8 mouse cellular contexts compared by ENCODE assay signal in genomic region chr16:43540108-43540507, GRCm38 (mm10).
A peak's percentile ranks its signal among the peaks of the same experiment; 100 is the strongest.
DNase-seq lines count a peak whose midpoint lies in the region; ATAC-seq and TF ChIP-seq lines count a peak whose summit lies in the region.

No protein-coding gene starts in this region.

- no peak overlapping the region for H3K4me2 ChIP-seq in kidney, postnatal 0 days (ENCODE audit: low read length)
- no peak overlapping the region; the same call in 1 of the 2 replicates for H3K4me2 ChIP-seq in lung, postnatal 0 days (replicated peaks; ENCODE audit: low read depth, low read length)

- no peaks in the 10 kb centered on the region for H3K36me3 ChIP-seq in kidney, postnatal 0 days (ENCODE audit: insufficient read depth, low read length)
- H3K36me3 ChIP-seq in E14TG2a.4 (ENCODE audit: insufficient read depth, low read length), result no peaks in the 10 kb centered on the region
- H3K36me3 ChIP-seq in lung, postnatal 0 days (ENCODE audit: insufficient read depth, low read length), result no peaks in the 10 kb centered on the region

- TF ChIP-seq EP300 in lung, postnatal 0 days (IDR thresholded peaks at IDR 0.05), result peak; percentile 46

- peak overlapping the region; percentile 33; the same call in 1 of the 2 replicates for H3K27ac ChIP-seq in kidney, postnatal 0 days
- H3K27ac ChIP-seq in lung, postnatal 0 days (ENCODE audit: low read length), result no peak overlapping the region

- H3K9ac ChIP-seq in kidney, postnatal 0 days (ENCODE audit: low read depth, low read length), result no peak overlapping the region
- H3K9ac ChIP-seq in lung, postnatal 0 days (replicated peaks; ENCODE audit: low read depth), result no peak overlapping the region

- WGBS in kidney, postnatal 0 days, result 32% methylated on average over 3 of the region's 3 CpGs
- WGBS in lung, postnatal 0 days, result 20% methylated on average over 3 of the region's 3 CpGs

- intact Hi-C loops in left cerebral cortex, postnatal 4 days (cut with DNase I), result no loop called here

- H3K27me3 ChIP-seq in kidney, postnatal 0 days (ENCODE audit: insufficient read depth, low read length), result no peaks in the 10 kb centered on the region
- no peaks in the 10 kb centered on the region for H3K27me3 ChIP-seq in E14TG2a.4 (ENCODE audit: insufficient read depth, low read length)
- H3K27me3 ChIP-seq in lung, postnatal 0 days (replicated peaks; ENCODE audit: insufficient read depth, low read length), result no peaks in the 10 kb centered on the region

- ATAC-seq in kidney, postnatal 0 days (replicated peaks; ENCODE audit: low FRiP score, low read depth), result peak; percentile 49; the same call in 1 of the 2 replicates
- peak; percentile 89 for ATAC-seq in lung, postnatal 0 days

- peak; percentile 86 for DNase-seq in kidney, postnatal 0 days (ENCODE audit: low spot score)
- DNase-seq in kidney, adult 11 months, result no peak
- DNase-seq in c-Kit-positive CD71-positive TER-119-negative erythroid progenitor cells, embryonic 14.5 days (ENCODE audit: low read depth), result peak; percentile 4
- DNase-seq in lung, postnatal 0 days (ENCODE audit: low spot score), result peak; percentile 92
- DNase-seq in gastrocnemius, postnatal 25 days, result no peak
- DNase-seq in left cerebral cortex, postnatal 4 days, result no peak
- DNase-seq in spleen, adult 12 weeks (ENCODE audit: low spot score), result no peak

- no peaks in the 10 kb centered on the region for H3K9me3 ChIP-seq in kidney, postnatal 0 days (replicated peaks; ENCODE audit: low read length)
- no peaks in the 10 kb centered on the region for H3K9me3 ChIP-seq in E14TG2a.4 (ENCODE audit: low read length)
- H3K9me3 ChIP-seq in lung, postnatal 0 days (ENCODE audit: low read length), result no peaks in the 10 kb centered on the region

- H3K4me1 ChIP-seq in kidney, postnatal 0 days (replicated peaks; ENCODE audit: insufficient read depth, low read length), result 0 out of 2 replicates have a peak, but pooled peaks cover 3% of the 10 kb centered on the region
- H3K4me1 ChIP-seq in E14TG2a.4 (replicated peaks; ENCODE audit: low read depth, low read length), result peaks cover 10% of the 10 kb centered on the region
- H3K4me1 ChIP-seq in lung, postnatal 0 days (ENCODE audit: insufficient read depth, low read depth, low read length), result no peaks in the 10 kb centered on the region; the same call in 1 of the 2 replicates

- TF ChIP-seq CTCF in kidney, postnatal 0 days (IDR thresholded peaks at IDR 0.05; ENCODE audit: low read depth), result peak; percentile 95
- TF ChIP-seq CTCF in E14TG2a.4 (conservative IDR thresholded peaks at IDR 0.05; ENCODE audit: low read length), result peak; percentile 90
- peak; percentile 96 for TF ChIP-seq CTCF in lung, postnatal 0 days (IDR thresholded peaks at IDR 0.05)

- H3K4me3 ChIP-seq in kidney, postnatal 0 days (replicated peaks; ENCODE audit: low read depth, low read length), result no peak overlapping the region
- H3K4me3 ChIP-seq in E14TG2a.4 (replicated peaks; ENCODE audit: low read length), result no peak overlapping the region
- no peak overlapping the region for H3K4me3 ChIP-seq in lung, postnatal 0 days (ENCODE audit: low read depth, low read length)

Comparison
In these comparisons a context has a peak if more than half of its experiments do, and no peak if none do; other contexts are left out.
1. DNase-seq: peak in kidney, postnatal 0 days (single experiment), c-Kit-positive CD71-positive TER-119-negative erythroid progenitor cells, embryonic 14.5 days (single experiment) and lung, postnatal 0 days (single experiment); none in kidney, adult 11 months (single experiment), gastrocnemius, postnatal 25 days (single experiment), left cerebral cortex, postnatal 4 days (single experiment) and spleen, adult 12 weeks (single experiment).
2. Peak in every context shown above with its lines, with median percentiles within 50 percentile points of each other: CTCF ChIP-seq.